Mouse (Mus musculus) subcutaneous adipose tissue, adult 2 months (tissue): Measurements from ENCODE around the gene Sprr2a1. TPM values are rescaled to one million over a fixed set of nuclear protein-coding genes. Genes with fewer than 3 reads are reported as not detected.

Source experiments
- polyA plus RNA-seq: library from polyadenylated mRNA; depleted of rRNA; stranded (reverse); fragments of >200 nt; gene quantifications from 2 replicates; pipeline ENCODE4 v1.2.3, GENCODE M21; 2012; ENCODE audit warnings: low replicate concordance; rRNA removed

Sprr2a1 gene
- polyA plus RNA-seq: 0.62 TPM in 1 of 2 replicates, not detected in the other

DNA sequence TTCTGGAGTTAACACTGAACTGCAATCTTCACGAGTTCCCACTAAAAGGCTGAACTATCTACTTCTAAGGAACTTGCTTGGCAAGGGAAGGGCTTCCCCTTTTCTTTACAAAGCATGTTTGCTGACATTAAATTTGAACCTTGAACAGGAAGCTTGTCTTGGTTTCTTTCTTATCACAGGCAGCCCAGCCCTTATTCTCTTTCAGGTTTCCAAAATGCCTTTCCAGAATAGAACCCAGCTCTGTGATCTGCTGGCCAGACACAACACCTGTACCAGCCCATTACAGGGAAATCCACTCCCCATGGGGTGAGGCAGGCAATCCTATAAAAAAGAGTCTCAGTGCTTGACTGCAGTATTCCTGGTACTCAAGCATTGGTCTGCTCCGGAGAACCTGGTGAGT lies at the start of gene Sprr2a1, which contains the start of gene Sprr2a2:
Gene Sprr2a1 (plus strand): TSS at position 231 of the 400 bp plus-strand sequence.
Gene Sprr2a2 (plus strand): TSS at position 352 of the 400 bp plus-strand sequence.

Other genes starting within 250 kb of the Sprr2a1 start
- gene Pglyrp3, start 201.2 kb upstream of the Sprr2a1 start, polyA plus RNA-seq: not detected in 2 replicates
- 0.54 TPM in 1 of 2 replicates, not detected in the other for gene Lor, start 132.7 kb upstream of the Sprr2a1 start, polyA plus RNA-seq
- not detected in 2 replicates for gene Prr9, start 91.9 kb upstream of the Sprr2a1 start, polyA plus RNA-seq
- gene Lelp1, start 73.1 kb upstream of the Sprr2a1 start, polyA plus RNA-seq: not detected in 2 replicates
- 6.5 and 104 TPM in 2 replicates for gene Sprr2a2, start 121 bp downstream of the Sprr2a1 start, polyA plus RNA-seq
- 0.27 and 7.1 TPM in 2 replicates for gene Sprr2a3, start 69.6 kb downstream of the Sprr2a1 start, polyA plus RNA-seq
- 1.1 TPM in 1 of 2 replicates, not detected in the other for gene Sprr2b, start 100.8 kb downstream of the Sprr2a1 start, polyA plus RNA-seq
- 0.63 TPM in 1 of 2 replicates, not detected in the other for gene Sprr2d, start 123.3 kb downstream of the Sprr2a1 start, polyA plus RNA-seq
- gene Sprr2e, start 136.3 kb downstream of the Sprr2a1 start, polyA plus RNA-seq: 0.60 TPM in 1 of 2 replicates, not detected in the other
- 2.5 and 478 TPM in 2 replicates for gene Sprr2f, start 149.4 kb downstream of the Sprr2a1 start, polyA plus RNA-seq
- gene Sprr2h, start 169.9 kb downstream of the Sprr2a1 start, polyA plus RNA-seq: not detected in 2 replicates
- not detected in 2 replicates for gene Sprr2i, start 192.2 kb downstream of the Sprr2a1 start, polyA plus RNA-seq
- not detected in 2 replicates for gene Sprr2j-ps, start 202.3 kb downstream of the Sprr2a1 start, polyA plus RNA-seq
- 9.2 and 13.3 TPM in 2 replicates for gene Gm9774, start 213.6 kb downstream of the Sprr2a1 start, polyA plus RNA-seq
- gene Sprr2k, start 216.8 kb downstream of the Sprr2a1 start, polyA plus RNA-seq: not detected in 2 replicates
- not detected in 2 replicates for gene Sprr1b, start 223.0 kb downstream of the Sprr2a1 start, polyA plus RNA-seq
- gene Sprr3, start 242.9 kb downstream of the Sprr2a1 start, polyA plus RNA-seq: 0.09 TPM in 1 of 2 replicates, not detected in the other